Mouse (Mus musculus): ENCODE data around the gene B3galt4.

DNA sequence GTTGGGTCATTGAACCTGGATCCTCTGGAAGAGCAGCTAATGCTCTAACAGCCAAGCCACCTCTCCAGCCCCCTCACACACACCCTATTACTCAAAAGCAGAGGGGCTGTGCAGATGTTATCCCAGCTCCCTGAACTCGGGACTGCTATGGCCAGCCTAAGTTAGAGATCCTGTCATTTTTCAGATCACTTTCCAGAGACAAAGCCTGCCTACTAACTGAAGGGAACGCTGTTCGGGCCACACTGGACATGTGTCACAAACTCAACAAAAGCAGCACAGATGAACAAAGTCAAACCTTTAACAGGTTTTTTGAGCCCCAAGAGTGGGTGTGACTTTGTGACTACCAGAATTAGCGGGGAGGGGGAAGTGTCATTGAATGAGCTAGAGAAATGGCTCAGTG, 1.6 kb upstream of the B3galt4 start:
- no peak for TF ChIP-seq CTCF (IDR thresholded peaks at IDR 0.05; ENCODE audit: low read depth, low read length)
- no peak for TF ChIP-seq GATA1 (IDR thresholded peaks at IDR 0.05; ENCODE audit: borderline replicate concordance, low read length)
- TF ChIP-seq TAL1 (conservative IDR thresholded peaks at IDR 0.05; ENCODE audit: low read depth, low read length) = no peak
- no peak for TF ChIP-seq GATA2 (IDR thresholded peaks at IDR 0.05; ENCODE audit: borderline replicate concordance, low read depth, low read length)
- TF ChIP-seq POLR2AphosphoS5 (IDR thresholded peaks at IDR 0.05; ENCODE audit: insufficient replicate concordance, low read depth, low read length) = no peak; the same call in 1 of the 2 replicates

Data from G1E (cell line).